Mouse (Mus musculus) left cerebral cortex, postnatal 25 days (tissue): ENCODE measurements at regions not wholly inside any gene's neighbourhood (a gene's known extent, or its start where the extent isn't known, plus 50 kb on each side); places are given as distances from the start of the nearest gene placed in this dataset.
A peak's percentile ranks its signal among the peaks of the same experiment; 100 is the strongest.

Experiments used
- DNase-seq, 2 experiments: peaks; one replicate each; pipeline ENCODE4 v3.0.0; 2022; ENCODE audit warnings: low spot score in 2 of 2, mixed read lengths in 1 of 2
- intact Hi-C: fragments of 180-260 bp; cut with DNase I; formaldehyde crosslinking; loops from one replicate; pipeline ENCODE4 v1.15.1; 2025

DNA sequence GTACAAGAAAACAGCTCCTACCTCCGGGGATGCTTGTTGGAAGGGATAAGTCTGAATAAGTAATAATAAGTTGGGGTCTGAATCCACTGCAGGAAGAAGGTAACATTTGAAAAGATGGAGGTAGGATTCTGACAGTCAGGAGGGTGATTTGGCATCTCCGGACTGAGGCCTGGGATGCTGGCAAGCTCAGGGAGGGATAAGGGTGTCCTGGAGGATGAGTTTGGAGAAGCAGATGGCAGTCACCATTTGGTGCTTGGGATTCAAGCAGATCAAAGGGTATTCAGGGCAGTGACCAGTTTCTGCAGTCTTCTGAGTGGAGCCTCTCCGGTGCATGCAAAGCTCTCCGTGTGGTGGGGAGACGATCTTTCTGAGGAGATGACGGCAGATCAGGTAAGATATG is 62.9 kb upstream of the Gm2310 start:
- intact Hi-C loops, result no loop called here
- DNase-seq, result no peak

DNA sequence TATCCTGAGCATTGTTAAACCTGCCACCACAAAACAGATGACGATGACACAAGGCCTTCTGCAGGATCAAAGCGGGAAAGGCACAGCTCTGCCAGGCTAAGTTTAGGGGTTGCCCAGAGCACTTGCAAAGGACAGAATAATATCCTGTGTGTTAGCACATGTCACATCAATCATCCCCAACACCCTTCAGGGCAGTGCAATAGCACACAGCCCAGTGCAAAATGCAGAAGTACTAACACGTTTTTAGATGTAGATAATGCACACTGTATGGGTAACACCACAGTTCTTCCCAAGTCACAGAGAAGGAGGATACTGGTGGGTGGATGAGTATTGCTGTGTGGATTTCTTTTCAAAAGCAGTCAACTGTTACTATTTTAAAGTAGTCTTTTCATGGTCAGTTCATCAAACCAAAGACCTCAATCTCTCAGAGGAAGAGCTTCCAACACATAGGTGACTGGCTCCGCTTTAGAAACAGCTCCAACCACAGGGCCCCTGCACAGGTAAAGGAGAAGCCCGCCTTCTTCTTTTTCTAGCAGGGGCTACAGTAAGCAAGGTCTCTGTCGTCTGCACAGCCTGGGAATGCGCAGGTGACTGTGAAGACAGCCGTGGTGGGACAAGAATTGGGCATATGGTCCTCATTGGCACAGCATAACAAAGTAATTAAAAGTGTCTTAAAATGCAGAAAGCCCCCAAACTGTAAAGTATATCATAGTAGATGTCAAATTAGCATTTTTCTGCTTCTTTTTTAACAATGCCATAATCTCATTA is 61.6 kb upstream of the Gm2310 start:
- intact Hi-C loops, result no loop called here
- no peak for DNase-seq

DNA sequence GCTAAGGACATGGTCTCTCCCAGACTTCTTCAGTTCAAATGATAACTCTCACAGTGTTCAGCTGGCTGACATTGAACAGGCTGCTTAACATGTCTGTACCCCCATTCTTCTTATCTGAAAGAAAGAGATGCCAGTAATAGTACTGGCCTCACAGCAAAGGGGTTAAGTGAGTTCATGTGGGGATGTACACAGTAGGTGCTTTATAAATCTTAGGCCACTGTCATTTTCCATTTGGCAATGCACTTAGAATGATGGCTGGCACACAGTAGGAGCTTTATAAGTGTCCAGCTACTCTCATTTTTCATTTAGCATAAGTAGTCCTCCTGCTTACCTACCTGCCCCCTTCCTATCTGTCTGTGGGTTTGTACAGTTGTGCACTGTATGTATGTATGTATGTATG is 60.3 kb upstream of the Gm2310 start:
- no peak for DNase-seq
- intact Hi-C loops, result no loop called here

DNA sequence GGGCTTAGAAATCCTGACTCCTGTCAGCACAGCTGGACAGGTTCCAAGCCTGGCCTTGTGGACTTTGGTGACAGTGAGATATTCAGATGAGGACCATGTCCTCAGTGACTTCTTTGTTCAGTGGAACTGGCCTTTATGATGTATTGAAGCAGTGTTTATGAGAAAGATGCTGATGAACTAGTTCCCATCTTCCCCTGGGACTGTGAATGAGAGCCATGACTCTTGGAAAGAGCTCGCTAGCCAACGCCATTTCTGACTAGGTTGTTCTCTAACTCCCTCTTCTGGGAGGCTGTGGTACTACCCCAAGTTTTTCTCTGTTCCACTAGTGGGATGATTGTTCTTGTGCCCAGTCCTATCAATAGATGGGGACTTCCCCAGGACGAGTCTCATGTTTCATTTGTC is 57.7 kb upstream of the Gm2310 start:
- peak; percentile 26 to 54 for DNase-seq
- intact Hi-C loops, result no loop called here

DNA sequence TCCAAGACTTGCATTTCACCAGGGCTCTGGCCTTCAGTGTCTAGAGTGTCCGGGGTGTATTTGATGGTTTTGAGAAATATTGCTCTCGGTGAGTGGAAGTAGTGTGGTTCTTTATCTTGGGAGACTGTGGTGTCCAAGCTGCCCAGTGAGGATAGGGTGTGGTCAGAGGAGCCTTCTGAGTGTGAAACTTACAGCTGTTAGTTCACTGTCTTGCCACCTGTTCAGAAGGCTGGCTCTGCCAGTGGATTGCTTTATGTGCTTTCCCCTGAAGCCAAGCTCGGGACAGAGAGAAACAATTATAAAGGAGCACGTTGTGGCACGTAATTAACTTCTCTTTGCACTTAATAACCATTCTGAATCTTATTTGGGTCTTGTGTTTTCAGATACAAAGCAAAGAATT is 57.2 kb upstream of the Gm2310 start:
- intact Hi-C loops, result no loop called here
- DNase-seq, result no peak

DNA sequence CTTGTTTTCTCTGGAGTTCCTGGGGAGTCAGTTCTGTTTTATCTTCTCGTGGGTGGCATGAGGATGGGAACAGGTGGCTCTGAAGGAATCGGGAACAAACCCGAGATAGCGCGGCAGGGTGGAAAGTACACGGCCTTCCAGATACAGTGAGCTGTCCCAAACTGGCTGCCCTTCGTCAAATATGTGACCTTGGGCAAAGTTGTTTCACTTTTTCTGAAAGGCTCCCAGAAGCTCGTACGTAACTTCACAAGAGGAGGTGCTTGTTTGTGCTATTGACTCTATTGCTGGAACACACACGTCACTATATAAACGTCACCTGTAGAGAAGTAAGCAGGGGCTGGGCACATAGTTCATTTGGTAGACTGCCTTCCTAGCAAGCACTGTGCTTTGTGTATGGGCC is 49.9 kb upstream of the Gm2310 start:
- intact Hi-C loops, result loop anchor here (2.0 kb wide), 2 partner anchors 57 to 125 kb away; partner anchors contain the start of gene Nipbl
- DNase-seq, result peak; percentile 4 to 25
